Mouse (Mus musculus): ENCODE measurements at regions not wholly inside any gene's neighbourhood (a gene's known extent, or its start where the extent isn't known, plus 50 kb on each side); places are given as distances from the start of the nearest gene placed in this dataset.

GRCm38 (mm10) chr10:95773425-95773980 is 69.2 kb downstream of the Gm33543 start:
- WGBS = 67% methylated on average over 16 of the region's 16 CpGs
- Histone ChIP-seq H3K9me3 (ENCODE audit: control insufficient read depth) (no peaks in the 10 kb centered on the region), H3K36me3 (ENCODE audit: control insufficient read depth, insufficient read depth) (no peaks in the 10 kb centered on the region), H3K4me3 (ENCODE audit: low read depth, low read length) (no peak overlapping the region), H3K9ac (ENCODE audit: low read depth, low read length) (no peak overlapping the region), H3K27me3 (replicated peaks; ENCODE audit: control insufficient read depth, insufficient read depth, low read length) (no peaks in the 10 kb centered on the region), H3K4me2 (replicated peaks; ENCODE audit: low read depth) (no peak overlapping the region), H3K4me1 (replicated peaks; ENCODE audit: control insufficient read depth, insufficient read depth, low read length) (0 out of 2 replicates have a peak, but pooled peaks cover 3% of the 10 kb centered on the region), H3K27ac (ENCODE audit: low read depth, low read length) (no peak overlapping the region)
- ATAC-seq = peak; percentile 62
- peak; percentile 49 for TF ChIP-seq CTCF (IDR thresholded peaks at IDR 0.05; ENCODE audit: low read depth)

- Histone ChIP-seq H3K36me3 (ENCODE audit: control insufficient read depth, insufficient read depth) (no peaks in the 10 kb centered on the region), H3K9me3 (ENCODE audit: control insufficient read depth) (no peaks in the 10 kb centered on the region), H3K4me1 (replicated peaks; ENCODE audit: control insufficient read depth, insufficient read depth, low read length) (0 out of 2 replicates have a peak, but pooled peaks cover 3% of the 10 kb centered on the region), H3K4me3 (ENCODE audit: low read depth, low read length) (no peak overlapping the region), H3K9ac (ENCODE audit: low read depth, low read length) (no peak overlapping the region), H3K27ac (ENCODE audit: low read depth, low read length) (no peak overlapping the region), H3K4me2 (replicated peaks; ENCODE audit: low read depth) (no peak overlapping the region), H3K27me3 (replicated peaks; ENCODE audit: control insufficient read depth, insufficient read depth, low read length) (no peaks in the 10 kb centered on the region)
- no peak for TF ChIP-seq CTCF (IDR thresholded peaks at IDR 0.05; ENCODE audit: low read depth)
- no peak for ATAC-seq
- 90% methylated on average over 9 of the region's 9 CpGs for WGBS
Observed at GRCm38 (mm10) chr10:95772811-95773424, 69.8 kb downstream of the Gm33543 start.

GRCm38 (mm10) chr10:95768974-95769373 is 73.8 kb downstream of the Gm33543 start:
- Histone ChIP-seq H3K9ac (ENCODE audit: low read depth, low read length) (no peak overlapping the region), H3K27me3 (replicated peaks; ENCODE audit: control insufficient read depth, insufficient read depth, low read length) (no peaks in the 10 kb centered on the region), H3K36me3 (ENCODE audit: control insufficient read depth, insufficient read depth) (no peaks in the 10 kb centered on the region), H3K4me2 (replicated peaks; ENCODE audit: low read depth) (no peak overlapping the region), H3K9me3 (ENCODE audit: control insufficient read depth) (no peaks in the 10 kb centered on the region), H3K4me1 (replicated peaks; ENCODE audit: control insufficient read depth, insufficient read depth, low read length) (no peaks in the 10 kb centered on the region), H3K4me3 (ENCODE audit: low read depth, low read length) (no peak overlapping the region), H3K27ac (ENCODE audit: low read depth, low read length) (no peak overlapping the region)
- TF ChIP-seq CTCF (IDR thresholded peaks at IDR 0.05; ENCODE audit: low read depth) = no peak
- 83% methylated on average over 8 of the region's 8 CpGs for WGBS
- no peak for ATAC-seq

GRCm38 (mm10) chr10:95767526-95768161 is 75.1 kb downstream of the Gm33543 start:
- TF ChIP-seq CTCF (IDR thresholded peaks at IDR 0.05; ENCODE audit: low read depth) = no peak
- Histone ChIP-seq H3K4me3 (ENCODE audit: low read depth, low read length) (no peak overlapping the region), H3K4me1 (replicated peaks; ENCODE audit: control insufficient read depth, insufficient read depth, low read length) (peaks cover 2% of the 10 kb centered on the region; the same call in 1 of the 2 replicates), H3K27me3 (replicated peaks; ENCODE audit: control insufficient read depth, insufficient read depth, low read length) (no peaks in the 10 kb centered on the region), H3K9ac (ENCODE audit: low read depth, low read length) (no peak overlapping the region), H3K9me3 (ENCODE audit: control insufficient read depth) (no peaks in the 10 kb centered on the region), H3K27ac (ENCODE audit: low read depth, low read length) (no peak overlapping the region), H3K36me3 (ENCODE audit: control insufficient read depth, insufficient read depth) (no peaks in the 10 kb centered on the region), H3K4me2 (replicated peaks; ENCODE audit: low read depth) (no peak overlapping the region)
- ATAC-seq = no peak
- 23% methylated on average over 7 of the region's 7 CpGs for WGBS

GRCm38 (mm10) chr10:95764129-95764528 is 78.6 kb downstream of the Gm33543 start:
- no peaks in the 10 kb centered on the region for H3K9me3 ChIP-seq (ENCODE audit: control insufficient read depth)
- ATAC-seq = peak; percentile 14; the same call in 1 of the 2 replicates
- peaks cover 9% of the 10 kb centered on the region; the same call in 1 of the 2 replicates for H3K4me1 ChIP-seq (replicated peaks; ENCODE audit: control insufficient read depth, insufficient read depth, low read length)
- no peak overlapping the region for H3K4me2 ChIP-seq (replicated peaks; ENCODE audit: low read depth)
- TF ChIP-seq CTCF (IDR thresholded peaks at IDR 0.05; ENCODE audit: low read depth) = no peak
- H3K9ac ChIP-seq (ENCODE audit: low read depth, low read length) = no peak overlapping the region
- 35% methylated on average over 4 of the region's 4 CpGs for WGBS
- no peak overlapping the region for H3K4me3 ChIP-seq (ENCODE audit: low read depth, low read length)
- H3K27me3 ChIP-seq (replicated peaks; ENCODE audit: control insufficient read depth, insufficient read depth, low read length) = no peaks in the 10 kb centered on the region
- H3K36me3 ChIP-seq (ENCODE audit: control insufficient read depth, insufficient read depth) = no peaks in the 10 kb centered on the region
- peak overlapping the region; percentile 60; the same call in 1 of the 2 replicates for H3K27ac ChIP-seq (ENCODE audit: low read depth, low read length)

GRCm38 (mm10) chr10:95762632-95763031 is 80.1 kb downstream of the Gm33543 start:
- peak overlapping the region; percentile 62 for H3K27ac ChIP-seq (ENCODE audit: low read depth, low read length)
- no peak overlapping the region for H3K4me2 ChIP-seq (replicated peaks; ENCODE audit: low read depth)
- H3K4me3 ChIP-seq (ENCODE audit: low read depth, low read length) = no peak overlapping the region
- no peaks in the 10 kb centered on the region for H3K36me3 ChIP-seq (ENCODE audit: control insufficient read depth, insufficient read depth)
- WGBS = 23% methylated on average over 8 of the region's 8 CpGs
- H3K4me1 ChIP-seq (replicated peaks; ENCODE audit: control insufficient read depth, insufficient read depth, low read length) = peaks cover 9% of the 10 kb centered on the region; the same call in 1 of the 2 replicates
- peak; percentile 29; the same call in 1 of the 2 replicates for ATAC-seq
- no peak overlapping the region for H3K9ac ChIP-seq (ENCODE audit: low read depth, low read length)
- no peak for TF ChIP-seq CTCF (IDR thresholded peaks at IDR 0.05; ENCODE audit: low read depth)
- H3K9me3 ChIP-seq (ENCODE audit: control insufficient read depth) = no peaks in the 10 kb centered on the region
- H3K27me3 ChIP-seq (replicated peaks; ENCODE audit: control insufficient read depth, insufficient read depth, low read length) = no peaks in the 10 kb centered on the region
